Mouse (Mus musculus): ENCODE measurements around the gene Cul4a. TPM values are rescaled to one million over a fixed set of nuclear protein-coding genes. Genes with fewer than 3 reads are reported as not detected.

The Cul4a gene
- 58.1 and 63.6 TPM in 2 replicates for polyA plus RNA-seq (2012; rRNA removed)

DNA sequence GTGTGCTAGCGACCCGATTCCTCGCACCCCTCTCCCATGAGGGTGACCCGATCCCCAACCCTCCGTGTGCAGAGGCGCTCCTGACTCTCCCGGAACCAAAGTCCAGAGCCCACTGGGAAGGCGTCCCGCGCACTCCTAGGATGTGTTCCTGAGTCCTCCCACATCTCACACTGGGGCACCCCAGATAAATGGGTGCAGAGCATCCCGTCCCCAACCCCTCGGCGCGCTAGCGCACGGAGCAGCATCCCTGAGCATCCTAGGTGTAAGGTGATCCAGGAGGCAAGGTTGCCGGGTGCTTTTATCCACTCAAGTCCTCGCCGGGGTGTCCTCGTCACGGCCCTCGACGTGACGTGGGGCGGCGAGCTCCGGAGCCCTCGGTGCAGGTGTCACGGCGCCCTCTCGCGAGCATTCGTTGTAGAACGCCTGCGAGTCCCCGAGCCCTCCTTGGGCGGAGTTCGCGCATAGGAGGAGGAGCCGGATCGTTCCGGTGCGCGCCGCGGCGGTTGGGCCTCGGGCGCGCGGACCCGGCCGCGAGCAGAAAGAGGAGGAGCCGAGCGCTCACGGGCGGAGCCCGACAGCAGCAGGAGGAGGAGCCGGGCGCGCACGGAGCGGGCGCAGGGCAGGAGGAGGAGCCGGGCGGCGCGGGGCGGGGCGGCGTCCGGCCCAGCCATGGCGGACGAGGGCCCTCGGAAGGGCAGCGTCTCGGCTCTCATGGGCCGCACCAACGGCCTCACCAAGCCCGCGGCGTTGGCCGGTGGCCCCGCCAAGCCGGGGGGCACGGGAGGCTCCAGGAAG lies at the start of gene Cul4a, which contains the start of gene Pcid2:
Gene Cul4a (plus strand): TSS at position 535 of the 795 bp plus-strand sequence.
Gene Pcid2 (minus strand): TSS at position 373 of the 795 bp plus-strand sequence.

DNA sequence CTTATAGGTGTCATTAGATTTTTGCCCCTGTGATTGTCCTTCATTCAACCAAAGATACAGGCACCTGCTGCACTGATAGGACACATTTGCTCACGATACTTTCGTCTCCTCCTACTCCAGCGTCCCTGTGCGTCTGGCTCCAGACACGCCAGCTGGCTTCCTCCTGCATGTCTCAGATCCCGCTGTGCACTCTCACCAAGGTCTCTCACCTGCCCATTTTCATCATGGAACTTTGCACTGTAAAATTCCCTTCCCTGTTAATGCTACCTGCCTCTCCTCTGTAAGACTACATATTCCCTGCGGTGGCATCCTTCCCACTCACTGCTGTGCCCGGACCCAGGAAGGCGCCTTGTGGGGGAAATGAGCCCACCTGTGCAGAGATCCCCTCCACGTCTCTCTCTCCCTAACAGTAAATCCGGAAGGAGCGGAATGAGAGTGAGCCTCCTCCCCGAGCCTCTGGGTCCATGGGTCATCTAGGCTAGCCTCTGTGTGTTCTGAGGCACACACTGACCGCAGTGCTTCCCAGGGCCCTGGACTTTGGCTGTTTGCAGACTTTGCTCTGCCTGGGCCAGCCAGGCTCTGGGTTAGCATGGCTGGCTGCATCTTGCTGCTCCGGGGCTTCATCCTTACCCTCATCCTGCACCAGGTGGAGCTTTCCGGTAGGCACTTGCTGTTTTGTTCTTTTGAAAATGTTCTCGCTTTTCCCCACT lies 44.8 kb upstream of the Cul4a start, which contains the start of gene Proz:
Gene Proz (plus strand): TSS at position 474 of the 710 bp plus-strand sequence.

DNA sequence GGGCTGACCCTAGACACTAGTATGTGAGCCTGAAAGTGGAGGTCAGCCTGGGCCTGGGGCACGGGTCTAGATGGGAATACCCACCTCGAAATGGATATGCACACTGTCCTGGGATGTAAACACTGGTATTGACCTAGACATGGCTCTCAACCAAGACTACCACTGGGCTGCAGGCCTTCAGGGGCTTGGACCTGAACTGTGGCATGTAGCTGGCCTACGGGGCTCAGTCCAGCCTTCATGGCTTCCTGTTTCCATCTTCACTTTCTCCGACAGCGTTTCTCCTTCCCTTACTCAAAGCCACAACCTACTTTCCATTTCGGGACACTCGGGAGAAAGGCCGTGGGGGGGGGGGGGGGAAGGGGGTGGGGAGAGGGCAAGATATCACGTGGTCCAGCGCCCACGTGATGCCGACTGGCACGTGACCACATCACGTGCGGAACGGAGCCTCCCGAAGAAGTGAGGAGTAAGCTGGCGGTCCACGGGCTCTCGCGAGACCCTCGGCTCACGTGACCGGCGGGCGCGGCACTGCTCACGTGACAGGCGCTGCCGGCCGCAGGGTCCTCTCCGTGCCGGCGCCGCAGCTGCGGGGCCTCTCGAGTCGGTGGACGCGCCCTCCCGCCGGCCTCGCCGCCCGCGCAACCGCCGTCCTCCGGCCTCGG lies 53.4 kb downstream of the Cul4a start, which contains the start of gene Lamp1:
Gene Lamp1 (plus strand): TSS at position 444 of the 659 bp plus-strand sequence.

Other genes with a start within 250 kb of the Cul4a start
- 141 TPM in 2 replicates for gene Mcf2l, start 231.8 kb upstream of the Cul4a start, polyA plus RNA-seq (2012; rRNA removed)
- 0.26 and 0.39 TPM in 2 replicates for gene F7, start 79.6 kb upstream of the Cul4a start, polyA plus RNA-seq (2012; rRNA removed)
- gene F10, start 68.3 kb upstream of the Cul4a start, polyA plus RNA-seq (2012; rRNA removed) = 0.50 and 0.54 TPM in 2 replicates
- gene Proz, start 44.7 kb upstream of the Cul4a start, polyA plus RNA-seq (2012; rRNA removed) = 0.18 and 0.20 TPM in 2 replicates
- gene Pcid2, start 162 bp upstream of the Cul4a start, polyA plus RNA-seq (2012; rRNA removed) = 33.8 and 36.5 TPM in 2 replicates
- gene Lamp1, start 53.5 kb downstream of the Cul4a start, polyA plus RNA-seq (2012; rRNA removed) = 238 and 256 TPM in 2 replicates
- 13.3 and 16.8 TPM in 2 replicates for gene Grtp1, start 95.0 kb downstream of the Cul4a start, polyA plus RNA-seq (2012; rRNA removed)
- 0.14 and 0.79 TPM in 2 replicates for gene Adprhl1, start 148.5 kb downstream of the Cul4a start, polyA plus RNA-seq (2012; rRNA removed)
- gene Dcun1d2, start 182.5 kb downstream of the Cul4a start, polyA plus RNA-seq (2012; rRNA removed) = 38.2 and 44.7 TPM in 2 replicates
- 35.8 and 37.3 TPM in 2 replicates for gene Tmco3, start 182.6 kb downstream of the Cul4a start, polyA plus RNA-seq (2012; rRNA removed)
- 168 and 188 TPM in 2 replicates for gene Tfdp1, start 233.1 kb downstream of the Cul4a start, polyA plus RNA-seq (2012; rRNA removed)